ENCODE assay signal across 10 mouse cellular contexts in the genomic region with DNA sequence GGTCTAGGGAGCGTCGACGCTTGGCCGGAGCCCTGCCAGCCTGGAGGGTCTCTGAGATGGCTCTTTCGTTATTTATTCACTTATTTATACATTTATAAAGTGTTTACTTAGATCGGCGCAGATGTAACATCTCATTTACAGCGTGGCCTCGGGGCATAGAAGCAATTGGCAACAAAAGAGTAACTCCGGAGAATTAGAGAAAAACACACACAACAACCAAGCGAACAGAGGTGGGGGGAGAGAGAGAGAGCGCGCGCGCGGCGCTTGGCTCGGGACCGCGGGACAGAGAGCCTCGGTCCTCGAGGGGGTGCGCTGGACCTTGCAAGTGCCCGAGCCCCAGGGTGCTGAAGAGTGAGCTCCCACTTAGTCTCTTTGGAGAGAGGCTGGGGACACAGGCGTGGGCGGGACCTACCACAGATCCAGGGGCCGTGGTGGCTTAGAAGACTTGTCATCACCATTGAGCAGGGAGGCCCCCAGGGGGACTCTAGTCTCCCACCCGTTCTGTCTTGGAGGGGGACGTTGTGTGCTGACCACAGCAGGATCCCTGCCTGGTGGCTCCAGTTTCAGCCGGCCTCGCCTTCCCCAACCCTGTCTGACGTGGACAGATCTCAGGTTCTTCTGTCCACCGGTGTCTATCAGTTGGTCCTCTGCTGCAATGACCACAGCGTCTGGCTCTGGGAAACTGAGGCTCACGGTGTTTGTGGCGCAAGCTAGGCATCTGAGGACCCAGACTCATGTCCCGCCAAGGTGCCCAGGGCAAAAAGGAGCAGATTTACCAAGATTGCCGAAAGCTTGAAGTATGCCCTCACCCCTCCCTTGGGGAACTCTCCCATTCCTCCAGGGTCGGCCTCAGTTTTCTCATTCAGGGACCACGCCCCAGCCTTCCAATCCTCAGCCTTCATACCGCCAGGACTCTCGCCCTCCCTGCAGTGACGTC. TPM values are rescaled to one million over a fixed set of nuclear protein-coding genes. Genes with fewer than 3 reads are reported as not detected.
DNase-seq lines count a peak whose midpoint lies in the region; ATAC-seq and TF ChIP-seq lines count a peak whose summit lies in the region.
"Had no signal": no experiment of that assay in that cellular context is flagged by ENCODE, and none has a peak within 500 bp of the region (broad histone marks: within the 10 kb centered on the region; RNA-seq: fewer than 3 reads in every experiment).

No protein-coding gene starts in this region.

- H3K4me2 ChIP-seq in heart, embryonic 13.5 days: peak overlapping the region; percentile 27
- peak overlapping the region; percentile 22 for H3K4me2 ChIP-seq in hindbrain, embryonic 11.5 days (replicated peaks; ENCODE audit: low read depth, low read length)
- H3K4me2 ChIP-seq in midbrain, embryonic 15.5 days: peak overlapping the region; percentile 37
- H3K4me2 ChIP-seq: liver, embryonic 15.5 days had no signal

- whole genome bisulfite sequencing in heart, embryonic 13.5 days: 2% methylated on average over 43 of the region's 43 CpGs
- WGBS in heart, adult 2 months: 7% methylated on average over 43 of the region's 43 CpGs
- WGBS in hindbrain, embryonic 11.5 days: 1% methylated on average over 43 of the region's 43 CpGs
- WGBS in midbrain, embryonic 15.5 days: 2% methylated on average over 43 of the region's 43 CpGs

- DNase-seq in heart, adult 2 months: no peak
- peak; percentile 46 to 53 for DNase-seq in cerebellum, postnatal 25 days
- peak; percentile 52 for DNase-seq in hindbrain, embryonic 11.5 days (ENCODE audit: low spot score)
- no peak for DNase-seq in urinary bladder, adult 2 months (ENCODE audit: low spot score)
- DNase-seq in MN1 (ENCODE audit: low spot score): no peak
- no peak for DNase-seq in left cerebral cortex, postnatal 4 days

- intact Hi-C loops in heart, adult 2 months (cut with DNase I): no loop called here
- intact Hi-C loops in left cerebral cortex, postnatal 4 days (cut with DNase I): no loop called here

- H3K27me3 ChIP-seq in heart, embryonic 13.5 days (replicated peaks): peaks cover 99% of the 10 kb centered on the region
- peaks cover 34% of the 10 kb centered on the region for H3K27me3 ChIP-seq in heart, adult 2 months (ENCODE audit: control insufficient read depth, insufficient read depth, low read length)
- peaks cover 86% of the 10 kb centered on the region for H3K27me3 ChIP-seq in hindbrain, embryonic 11.5 days (ENCODE audit: control insufficient read depth, insufficient read depth, low read length)
- peaks cover 51% of the 10 kb centered on the region for H3K27me3 ChIP-seq in midbrain, embryonic 15.5 days (replicated peaks)

- no peak for ATAC-seq in heart, embryonic 13.5 days (ENCODE audit: extremely low read depth, insufficient number of reproducible peaks, low FRiP score, low TSS enrichment)
- peak; percentile 31; the same call in 1 of the 2 replicates for ATAC-seq in hindbrain, embryonic 11.5 days (ENCODE audit: low FRiP score)
- ATAC-seq in midbrain, embryonic 15.5 days (replicated peaks): peak; percentile 43

- no peak overlapping the region for H3K9ac ChIP-seq in heart, embryonic 13.5 days
- H3K9ac ChIP-seq in heart, adult 2 months (ENCODE audit: low read depth, low read length): no peak overlapping the region
- no peak overlapping the region for H3K9ac ChIP-seq in hindbrain, embryonic 11.5 days (ENCODE audit: low read depth, low read length)
- H3K9ac ChIP-seq in midbrain, embryonic 15.5 days: no peak overlapping the region
- H3K9ac ChIP-seq: liver, embryonic 15.5 days had no signal

- no peaks in the 10 kb centered on the region for H3K36me3 ChIP-seq in heart, embryonic 13.5 days
- no peaks in the 10 kb centered on the region for H3K36me3 ChIP-seq in heart, adult 2 months (ENCODE audit: control insufficient read depth, insufficient read depth, low read length)
- H3K36me3 ChIP-seq in hindbrain, embryonic 11.5 days (ENCODE audit: control insufficient read depth, insufficient read depth, low read length): no peaks in the 10 kb centered on the region
- no peaks in the 10 kb centered on the region for H3K36me3 ChIP-seq in midbrain, embryonic 15.5 days (replicated peaks)
- H3K36me3 ChIP-seq: liver, embryonic 15.5 days had no signal

- H3K79me2 ChIP-seq in heart, adult 2 months (replicated peaks; ENCODE audit: control insufficient read depth, insufficient read depth, low read length): no peaks in the 10 kb centered on the region

- no peaks in the 10 kb centered on the region for H3K9me3 ChIP-seq in heart, embryonic 13.5 days
- H3K9me3 ChIP-seq in hindbrain, embryonic 11.5 days (ENCODE audit: control insufficient read depth, low read length): no peaks in the 10 kb centered on the region
- no peaks in the 10 kb centered on the region for H3K9me3 ChIP-seq in midbrain, embryonic 15.5 days
- H3K9me3 ChIP-seq: liver, embryonic 15.5 days had no signal

- no peak for TF ChIP-seq CTCF in heart, adult 2 months (IDR thresholded peaks at IDR 0.05)

- H3K4me3 ChIP-seq in heart, embryonic 13.5 days: peak overlapping the region; percentile 20
- no peak overlapping the region for H3K4me3 ChIP-seq in heart, adult 2 months
- no peak overlapping the region for H3K4me3 ChIP-seq in hindbrain, embryonic 11.5 days (ENCODE audit: low read depth, low read length)
- peak overlapping the region; percentile 10; the same call in 1 of the 2 replicates for H3K4me3 ChIP-seq in midbrain, embryonic 15.5 days
- H3K4me3 ChIP-seq: liver, embryonic 15.5 days had no signal

- peaks cover 12% of the 10 kb centered on the region for H3K4me1 ChIP-seq in heart, embryonic 13.5 days
- H3K4me1 ChIP-seq in heart, adult 2 months (ENCODE audit: control insufficient read depth, insufficient read depth, low read length): 0 out of 2 replicates have a peak, but pooled peaks cover 3% of the 10 kb centered on the region
- peaks cover 16% of the 10 kb centered on the region for H3K4me1 ChIP-seq in hindbrain, embryonic 11.5 days (replicated peaks; ENCODE audit: control insufficient read depth, insufficient read depth, low read length)
- peaks cover 48% of the 10 kb centered on the region for H3K4me1 ChIP-seq in midbrain, embryonic 15.5 days

- TF ChIP-seq EP300 in heart, adult 2 months (IDR thresholded peaks at IDR 0.05; ENCODE audit: insufficient read depth, low read depth, low read length): no peak

- H3K27ac ChIP-seq in heart, embryonic 13.5 days (replicated peaks): no peak overlapping the region
- H3K27ac ChIP-seq in heart, adult 2 months: no peak overlapping the region
- H3K27ac ChIP-seq in hindbrain, embryonic 11.5 days (ENCODE audit: low read depth, low read length): peak overlapping the region; percentile 17; the same call in 1 of the 2 replicates
- H3K27ac ChIP-seq in midbrain, embryonic 15.5 days: peak overlapping the region; percentile 40; the same call in 1 of the 2 replicates
- H3K27ac ChIP-seq: liver, embryonic 15.5 days had no signal

- no peak for TF ChIP-seq POLR2A in heart, adult 2 months (IDR thresholded peaks at IDR 0.05; ENCODE audit: insufficient read depth, low read depth, low read length)

RNA-seq across cellular contexts. Expression of a gene that starts 14.5 kb away (rescaled TPM):
- not detected in 2 replicates for polyA plus RNA-seq in heart, embryonic 13.5 days (2015; fragmentation: Nextera tagmentation; extraction: Ambion mirVana)
- not detected for total RNA-seq in heart, adult 2 months (2021)
- not detected in 2 replicates for polyA plus RNA-seq in heart, adult 2 months (2012; rRNA removed)
- polyA plus RNA-seq in hindbrain, embryonic 11.5 days (2014; fragmentation: Nextera tagmentation; extraction: Ambion mirVana): 57.9 and 66.8 TPM in 2 replicates
- 43.5 and 48.8 TPM in 2 replicates for polyA plus RNA-seq in midbrain, embryonic 15.5 days (2015; fragmentation: Nextera tagmentation; extraction: Ambion mirVana)
- not detected in 2 replicates for polyA plus RNA-seq in urinary bladder, adult 2 months (2012; rRNA removed)
- total RNA-seq in left cerebral cortex, postnatal 4 days (2021): under 1 TPM in 1 of 2 experiments, not detected in 1; 0.64 TPM
- total RNA-seq: hematopoietic stem cell, adult 5-6 weeks had no signal
- polyA plus RNA-seq: liver, embryonic 15.5 days had no signal

Comparison
In these comparisons a context has a peak if more than half of its experiments do, and no peak if none do; other contexts are left out.
1. H3K4me3 ChIP-seq: peak in heart, embryonic 13.5 days (single experiment) and midbrain, embryonic 15.5 days (single experiment); none in heart, adult 2 months (single experiment) and hindbrain, embryonic 11.5 days (single experiment).
2. H3K27ac ChIP-seq: peak in hindbrain, embryonic 11.5 days (single experiment) and midbrain, embryonic 15.5 days (single experiment); none in heart, embryonic 13.5 days (single experiment) and heart, adult 2 months (single experiment).
3. DNase-seq: peak in cerebellum, postnatal 25 days (2 of 2) and hindbrain, embryonic 11.5 days (single experiment); none in heart, adult 2 months (0 of 2), urinary bladder, adult 2 months (single experiment), MN1 (single experiment) and left cerebral cortex, postnatal 4 days (single experiment).
4. RNA of a gene that starts 14.5 kb away (polyA plus RNA-seq): 57.9 to 66.8 TPM in hindbrain, embryonic 11.5 days and 43.5 to 48.8 TPM in midbrain, embryonic 15.5 days; not detected in heart, embryonic 13.5 days, not detected in heart, adult 2 months and not detected in urinary bladder, adult 2 months; every median in the first group is over 10 times any median in the second.
5. Peak in every context shown above with its lines, with median percentiles within 50 percentile points of each other: H3K4me2 ChIP-seq.